Mouse (Mus musculus) lung, embryonic 16.5 days (tissue): ENCODE measurements around the gene Cd47. TPM values are rescaled to one million over a fixed set of nuclear protein-coding genes. Genes with fewer than 3 reads are reported as not detected.
A peak's percentile ranks its signal among the peaks of the same experiment; 100 is the strongest.

Experiments
- ATAC-seq: fragments of 200-750 bp; cut with Nextera tagmentation; 2 replicates; pipeline ENCODE4 v1.8.0; 2017; ENCODE audit warnings: low read depth, mild to moderate bottlenecking, moderate library complexity
- H3K27ac ChIP-seq: fragments of 300-500 bp; sonication (generic); 2 replicates; pipeline ENCODE4 v1.5.1; 2014; ENCODE audit warnings: mild to moderate bottlenecking, control low read depth, low read length
- H3K27me3 ChIP-seq: fragments of 300-500 bp; sonication (generic); 2 replicates; pipeline ENCODE4 v1.6.1; 2014; ENCODE audit warnings: low read depth, low read length, mixed read lengths; ENCODE audit not compliant: control insufficient read depth, insufficient read depth
- H3K36me3 ChIP-seq: fragments of 300-500 bp; sonication (generic); 2 replicates; pipeline ENCODE4 v1.6.1; 2014; ENCODE audit warnings: low read length; ENCODE audit not compliant: control insufficient read depth, insufficient read depth
- H3K4me1 ChIP-seq: fragments of 300-500 bp; sonication (generic); replicated peaks from 2 replicates; pipeline ENCODE4 v1.6.1; 2014; ENCODE audit warnings: low read length, mixed read lengths; ENCODE audit not compliant: control insufficient read depth, insufficient read depth
- H3K4me2 ChIP-seq: fragments of 300-500 bp; sonication (generic); 2 replicates; pipeline ENCODE4 v1.6.1; 2014; ENCODE audit warnings: low read depth, low read length, control low read depth
- H3K4me3 ChIP-seq: fragments of 300-500 bp; sonication (generic); 2 replicates; pipeline ENCODE4 v1.5.1; 2014; ENCODE audit warnings: mild to moderate bottlenecking, low read length, control low read depth
- H3K9ac ChIP-seq: fragments of 300-500 bp; sonication (generic); 2 replicates; pipeline ENCODE4 v1.6.1; 2014; ENCODE audit warnings: low read length, control low read depth
- H3K9me3 ChIP-seq: fragments of 300-500 bp; sonication (generic); 2 replicates; pipeline ENCODE4 v1.6.1; 2016; ENCODE audit warnings: low read length; ENCODE audit not compliant: control insufficient read depth
- WGBS: fragments of 180-500 bp; shearing (Covaris S2); extraction: QIAGEN DNeasy Blood & Tissue Kit; methylation state at CpG from one replicate; pipeline ENCODE4 v1.1.7; 2014; 5-methylcytosine and 5-hydroxymethylcytosine counted together
- polyA plus RNA-seq: library from polyadenylated mRNA; unstranded; fragments of >200 nt; fragmentation: Nextera tagmentation; extraction: Ambion mirVana; gene quantifications from 2 replicates; pipeline ENCODE4 v1.2.1, GENCODE M21; 2015

Cd47 gene
- polyA plus RNA-seq, 1 experiment from 2014 or later: 136 TPM

- 45% methylated on average over 2 of the region's 2 CpGs for WGBS
- peak; percentile 84 for ATAC-seq
- H3K9me3 ChIP-seq: peaks cover 3% of the 10 kb centered on the region; the same call in 1 of the 2 replicates
- H3K27me3 ChIP-seq: no peaks in the 10 kb centered on the region
- no peak overlapping the region for H3K4me3 ChIP-seq
- H3K4me2 ChIP-seq: no peak overlapping the region
- peaks cover 23% of the 10 kb centered on the region for H3K4me1 ChIP-seq
- no peaks in the 10 kb centered on the region for H3K36me3 ChIP-seq
- H3K27ac ChIP-seq: peak overlapping the region; percentile 85; the same call in 1 of the 2 replicates
- H3K9ac ChIP-seq: no peak overlapping the region
Measured at GRCm38 (mm10) chr16:49951288-49951691, 151.0 kb downstream of the Cd47 start.

- Histone ChIP-seq H3K4me2 (no peak overlapping the region), H3K4me1 (peaks cover 23% of the 10 kb centered on the region), H3K36me3 (no peaks in the 10 kb centered on the region), H3K9me3 (peaks cover 3% of the 10 kb centered on the region; the same call in 1 of the 2 replicates), H3K27me3 (no peaks in the 10 kb centered on the region), H3K9ac (no peak overlapping the region), H3K27ac (peak overlapping the region; percentile 85), H3K4me3 (no peak overlapping the region)
- WGBS: 40% methylated on average over 8 of the region's 8 CpGs
- ATAC-seq: peak; percentile 67
Measured at GRCm38 (mm10) chr16:49951925-49952523, 151.7 kb downstream of the Cd47 start.

GRCm38 (mm10) chr16:49953817-49954216 lies 153.5 kb downstream of the Cd47 start:
- ATAC-seq: peak; percentile 68

GRCm38 (mm10) chr16:49954909-49955308 lies 154.6 kb downstream of the Cd47 start:
- Histone ChIP-seq H3K4me2 (no peak overlapping the region), H3K4me1 (peaks cover 21% of the 10 kb centered on the region), H3K27me3 (no peaks in the 10 kb centered on the region), H3K27ac (no peak overlapping the region), H3K4me3 (no peak overlapping the region), H3K9me3 (peaks cover 3% of the 10 kb centered on the region; the same call in 1 of the 2 replicates), H3K36me3 (no peaks in the 10 kb centered on the region), H3K9ac (no peak overlapping the region)
- ATAC-seq: no peak
- WGBS: 91% methylated on average over 10 of the region's 10 CpGs

More at GRCm38 (mm10) chr16:49953817-49954216, 153.5 kb downstream of the Cd47 start:
- Histone ChIP-seq H3K4me2 (no peak overlapping the region), H3K36me3 (no peaks in the 10 kb centered on the region), H3K9me3 (peaks cover 3% of the 10 kb centered on the region; the same call in 1 of the 2 replicates), H3K27ac (peak overlapping the region; percentile 73), H3K27me3 (no peaks in the 10 kb centered on the region), H3K4me1 (peaks cover 23% of the 10 kb centered on the region), H3K9ac (no peak overlapping the region), H3K4me3 (no peak overlapping the region)
- WGBS: 18% methylated on average over 3 of the region's 3 CpGs

GRCm38 (mm10) chr16:49955325-49955724 lies 155.0 kb downstream of the Cd47 start:
- WGBS: 86% methylated on average over 2 of the region's 2 CpGs
- Histone ChIP-seq H3K4me3 (no peak overlapping the region), H3K27me3 (no peaks in the 10 kb centered on the region), H3K9me3 (peaks cover 3% of the 10 kb centered on the region; the same call in 1 of the 2 replicates), H3K4me2 (no peak overlapping the region), H3K9ac (no peak overlapping the region), H3K27ac (no peak overlapping the region), H3K4me1 (peaks cover 21% of the 10 kb centered on the region), H3K36me3 (no peaks in the 10 kb centered on the region)
- no peak for ATAC-seq

GRCm38 (mm10) chr16:49955952-49956351 lies 155.6 kb downstream of the Cd47 start:
- H3K9ac ChIP-seq: no peak overlapping the region
- no peaks in the 10 kb centered on the region for H3K27me3 ChIP-seq
- H3K4me3 ChIP-seq: no peak overlapping the region
- no peak overlapping the region for H3K4me2 ChIP-seq
- no peak overlapping the region for H3K27ac ChIP-seq
- peaks cover 21% of the 10 kb centered on the region for H3K4me1 ChIP-seq
- H3K36me3 ChIP-seq: no peaks in the 10 kb centered on the region
- no peak for ATAC-seq
- WGBS: 85% methylated on average over 2 of the region's 2 CpGs
- H3K9me3 ChIP-seq: 0 out of 2 replicates have a peak, but pooled peaks cover under 1% of the 10 kb centered on the region

- Histone ChIP-seq H3K36me3 (no peaks in the 10 kb centered on the region), H3K9me3 (no peaks in the 10 kb centered on the region), H3K27me3 (no peaks in the 10 kb centered on the region), H3K27ac (no peak overlapping the region), H3K4me2 (no peak overlapping the region), H3K4me3 (no peak overlapping the region), H3K4me1 (peaks cover 21% of the 10 kb centered on the region), H3K9ac (no peak overlapping the region)
- no peak for ATAC-seq
- WGBS: 76% methylated on average over 7 of the region's 7 CpGs
Measured at GRCm38 (mm10) chr16:49956531-49957302, 156.4 kb downstream of the Cd47 start.

GRCm38 (mm10) chr16:49958900-49959436 lies 158.6 kb downstream of the Cd47 start:
- H3K36me3 ChIP-seq: no peaks in the 10 kb centered on the region
- H3K27me3 ChIP-seq: no peaks in the 10 kb centered on the region
- no peaks in the 10 kb centered on the region for H3K9me3 ChIP-seq
- H3K27ac ChIP-seq: no peak overlapping the region
- WGBS: 86% methylated on average over 5 of the region's 5 CpGs
- ATAC-seq: no peak
- H3K9ac ChIP-seq: no peak overlapping the region
- H3K4me1 ChIP-seq: peaks cover 3% of the 10 kb centered on the region; the same call in 1 of the 2 replicates
- no peak overlapping the region for H3K4me2 ChIP-seq
- H3K4me3 ChIP-seq: no peak overlapping the region

GRCm38 (mm10) chr16:49962305-49962704 lies 162.0 kb downstream of the Cd47 start:
- WGBS: 82% methylated on average over 3 of the region's 3 CpGs
- Histone ChIP-seq H3K27me3 (no peaks in the 10 kb centered on the region), H3K36me3 (no peaks in the 10 kb centered on the region), H3K9ac (no peak overlapping the region), H3K9me3 (no peaks in the 10 kb centered on the region), H3K4me2 (no peak overlapping the region), H3K4me1 (peaks cover 18% of the 10 kb centered on the region), H3K4me3 (no peak overlapping the region), H3K27ac (no peak overlapping the region)
- no peak for ATAC-seq
